Mouse (Mus musculus) thymus, adult 2 months (tissue): Measurements from ENCODE around the gene Atp5mpl.

Source experiments
- CTCF ChIP-seq: fragments of 200-500 bp; IDR thresholded peaks from 2 replicates; pipeline ENCODE4 v1.5.1; 2012; ENCODE audit warnings: mild to moderate bottlenecking, control low read depth, low read length, moderate library complexity, borderline replicate concordance; ENCODE audit not compliant: control insufficient read depth, poor library complexity, insufficient read depth; ENCODE audit errors: extremely low read depth
- POLR2A ChIP-seq: fragments of 200-500 bp; IDR thresholded peaks from 2 replicates; pipeline ENCODE4 v1.6.1; 2012; ENCODE audit warnings: mild to moderate bottlenecking, low read length, control low read depth, moderate library complexity; ENCODE audit not compliant: control insufficient read depth, poor library complexity, insufficient read depth; ENCODE audit errors: extremely low read depth

DNA sequence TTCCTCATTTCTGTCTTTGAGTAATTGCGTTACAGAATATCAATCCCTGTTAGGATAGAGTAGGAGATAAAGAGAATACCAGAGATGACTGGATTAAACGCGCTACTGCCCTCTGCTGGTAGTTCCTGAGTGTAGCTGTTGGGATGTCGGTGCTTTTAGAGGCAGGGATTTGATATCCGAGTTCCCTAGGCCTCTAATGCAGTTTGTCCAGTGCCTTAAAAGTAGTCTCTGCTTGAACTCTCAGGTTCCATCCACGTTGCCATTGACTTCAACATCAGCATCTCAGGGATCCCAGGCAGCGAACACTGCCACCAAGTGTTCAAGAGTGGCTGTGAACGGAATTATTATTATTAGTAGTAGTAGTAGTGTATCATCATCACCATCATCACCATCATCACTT, 34.4 kb upstream of the Atp5mpl start:
- TF ChIP-seq POLR2A: no peak
- TF ChIP-seq CTCF: no peak
